Mouse (Mus musculus) gastrocnemius, adult 2 months (tissue): ENCODE measurements around the gene Gm47959. TPM values are rescaled to one million over a fixed set of nuclear protein-coding genes. Genes with fewer than 3 reads are reported as not detected.
"Not testable (repeated sequence)": the region's sequence is repeated elsewhere in the genome, so short reads cannot be mapped to it uniquely, and the experiment has no call there.

ENCODE experiments used
- DNase-seq: peaks from one replicate; pipeline ENCODE4 v3.0.0; 2022
- H3K27ac ChIP-seq: fragments of 200-600 bp; 2 replicates; pipeline ENCODE4 v1.8.1; 2022; ENCODE audit warnings: mild to moderate bottlenecking
- H3K4me3 ChIP-seq: fragments of 200-600 bp; 2 replicates; pipeline ENCODE4 v1.8.1; 2022; ENCODE audit warnings: mild to moderate bottlenecking, moderate library complexity
- CTCF ChIP-seq: fragments of 200-600 bp; IDR thresholded peaks from 2 replicates; pipeline ENCODE4 v1.8.1; 2022; ENCODE audit warnings: antibody characterized with exemption, mild to moderate bottlenecking, moderate library complexity
- intact Hi-C: fragments of 180-260 bp; cut with DNase I; formaldehyde crosslinking; loops from one replicate; pipeline ENCODE4 v1.15.1; 2025
- long read RNA-seq, 2 experiments: library from polyadenylated mRNA; stranded (forward); transcript quantifications; one replicate each; pipeline ENCODE4 v2.0.0; 2021
- total RNA-seq, 2 experiments: library from RNA; stranded (reverse); gene quantifications; 2 replicates each; pipeline ENCODE4 v1.2.3; 2021

The Gm47959 gene
- total RNA-seq, result not detected
- long read RNA-seq, experiment 1, result 0 reads
- long read RNA-seq, experiment 2, result 0 reads

DNA sequence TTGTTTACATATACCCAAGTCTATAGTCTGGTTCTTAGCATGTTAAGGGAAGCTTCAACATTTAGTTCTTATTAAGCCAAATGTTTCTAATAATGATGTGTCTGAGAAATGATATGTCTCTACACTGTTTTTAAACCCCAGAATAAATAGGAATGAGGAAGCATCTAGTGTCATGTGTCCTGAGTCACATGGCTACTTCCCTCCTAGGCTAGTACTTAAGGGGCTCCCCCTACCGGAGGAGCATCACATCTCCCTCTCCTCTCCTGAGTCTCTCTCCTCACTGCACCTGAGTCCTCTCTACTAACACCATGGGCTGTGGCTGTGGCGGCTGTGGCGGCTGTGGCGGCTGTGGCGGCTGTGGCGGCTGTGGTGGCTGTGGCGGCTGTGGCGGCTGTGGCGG, at the start of gene Gm47959:
TSS of gene Gm47959 (plus strand) at position 243 of the 400 bp plus-strand sequence.
- intact Hi-C loops, DNase-seq, H3K27ac ChIP-seq: not testable (repeated sequence)

DNA sequence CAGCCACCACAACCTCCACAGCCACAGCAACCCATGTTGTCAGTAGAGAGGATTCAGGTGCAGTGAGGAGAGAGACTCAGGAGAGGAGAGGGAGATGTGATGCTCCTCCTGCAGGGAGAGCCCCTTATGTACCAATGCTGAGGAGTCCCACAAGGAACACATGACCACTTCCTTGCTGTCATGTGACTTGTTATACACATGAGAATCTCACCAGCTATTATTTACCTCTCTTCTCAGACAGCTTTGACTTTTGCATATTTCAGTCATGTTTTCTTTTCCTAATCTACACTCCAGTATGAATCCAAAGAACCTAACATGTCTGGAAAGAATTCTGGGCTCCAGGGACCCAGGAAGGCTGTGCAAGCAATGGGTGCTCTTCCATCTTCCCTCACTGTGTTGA, 44.4 kb upstream of the Gm47959 start, which contains the start of gene Gm7544:
TSS of gene Gm7544 (minus strand) at position 101 of the 400 bp plus-strand sequence.
- DNase-seq, result not testable (repeated sequence)

More for the DNA sequence above, at the start of gene Gm47959:
- H3K4me3 ChIP-seq, result not testable (repeated sequence)

DNA sequence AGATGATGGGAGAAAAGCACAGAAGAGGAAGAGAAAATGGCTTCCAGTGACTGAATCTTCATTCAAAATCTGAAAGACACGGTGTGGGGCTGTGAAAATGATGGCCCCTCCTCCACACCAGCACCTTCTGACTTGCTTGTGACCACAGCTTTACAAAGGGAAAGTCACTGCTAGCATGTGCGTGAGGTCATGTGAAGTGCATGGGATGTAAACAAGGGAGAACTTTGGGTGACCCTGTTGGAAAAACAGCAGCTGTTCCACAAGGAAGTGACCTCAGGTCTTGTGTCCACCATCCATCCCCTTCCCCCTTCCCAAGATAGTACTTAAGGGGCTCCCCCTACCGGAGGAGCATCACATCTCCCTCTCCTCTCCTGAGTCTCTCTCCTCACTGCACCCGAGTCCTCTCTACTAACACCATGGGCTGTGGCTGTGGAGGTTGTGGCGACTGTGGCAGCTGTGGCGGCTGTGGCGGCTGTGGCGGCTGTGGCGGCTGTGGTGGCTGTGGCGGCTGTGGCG, 40.4 kb upstream of the Gm47959 start, which contains the start of gene Gm47955:
TSS of gene Gm47955 (plus strand) at position 417 of the 516 bp plus-strand sequence.
- intact Hi-C loops, result no loop called here

More for the DNA sequence above, 44.4 kb upstream of the Gm47959 start, which contains the start of gene Gm7544:
- H3K4me3 ChIP-seq, H3K27ac ChIP-seq, intact Hi-C loops: not testable (repeated sequence)

DNA sequence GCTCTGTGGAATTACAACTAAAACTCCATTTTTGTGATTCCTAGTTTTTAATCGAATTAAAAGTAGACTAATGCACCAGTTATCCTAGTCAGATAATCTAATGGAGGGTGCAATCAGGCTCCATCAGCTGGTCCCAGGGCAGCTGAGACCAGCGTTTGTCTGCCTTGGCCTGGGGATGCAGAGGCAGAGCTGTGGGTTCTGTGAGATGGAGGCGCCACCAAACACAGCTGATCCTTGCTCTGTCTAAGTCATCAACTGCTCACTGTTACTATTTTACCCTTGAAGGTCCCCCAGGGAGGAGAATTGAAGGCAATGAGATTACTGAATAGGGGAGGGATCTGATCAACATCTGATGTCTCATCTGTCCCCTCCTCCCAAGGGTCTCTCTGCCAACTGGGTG, 33.9 kb upstream of the Gm47959 start:
- no peak for DNase-seq
- Histone ChIP-seq H3K4me3 (no peak overlapping the region), H3K27ac (no peak overlapping the region)
- intact Hi-C loops, result no loop called here
- no peak for TF ChIP-seq CTCF

More for the DNA sequence above, 40.4 kb upstream of the Gm47959 start, which contains the start of gene Gm47955:
- TF ChIP-seq CTCF, result no peak
- DNase-seq, result no peak
- Histone ChIP-seq H3K4me3 (no peak within 1 kb of the TSS), H3K27ac (no peak within 1 kb of the TSS)

DNA sequence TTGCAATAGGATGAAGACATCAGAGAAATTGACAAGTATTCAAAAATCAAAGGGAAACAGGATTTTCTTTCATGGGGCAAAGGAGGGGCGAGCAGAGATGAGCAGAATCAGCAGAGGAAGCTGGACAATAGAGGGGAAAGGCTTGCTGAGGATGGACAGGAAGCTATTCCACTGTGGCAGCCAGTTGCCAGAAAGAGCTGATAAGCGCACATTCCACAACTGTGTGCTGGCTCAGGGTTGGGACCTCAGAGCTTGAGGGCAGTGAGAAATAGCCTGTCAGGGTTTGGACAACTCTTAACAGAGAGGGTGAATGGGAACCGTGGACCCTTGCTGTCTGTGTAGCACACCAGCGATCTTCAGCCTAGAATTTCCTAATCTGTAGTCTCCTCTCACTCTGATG, 28.3 kb upstream of the Gm47959 start:
- H3K4me3 ChIP-seq, result no peak overlapping the region
- no peak for DNase-seq
- intact Hi-C loops, result no loop called here
- no peak overlapping the region for H3K27ac ChIP-seq
- no peak for TF ChIP-seq CTCF

DNA sequence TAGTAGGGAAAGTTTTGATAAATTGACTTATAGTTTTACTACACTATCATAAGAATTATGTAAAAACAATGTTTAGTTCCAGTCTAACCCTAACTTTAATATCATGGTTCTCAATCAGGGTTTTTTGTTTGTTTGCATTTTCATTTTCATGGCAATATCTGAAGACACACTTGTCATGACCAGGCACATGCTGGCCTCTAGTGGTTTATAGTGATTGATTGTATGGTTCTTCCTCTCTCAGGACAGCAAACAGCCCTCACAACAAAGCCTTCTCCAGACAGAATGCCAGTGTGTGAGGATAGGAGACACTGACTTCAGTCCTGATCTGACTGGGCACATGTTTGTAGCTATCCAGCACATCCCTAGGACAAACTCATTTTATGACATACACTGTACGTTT, 27.1 kb upstream of the Gm47959 start:
- DNase-seq, result no peak
- intact Hi-C loops, result no loop called here
- TF ChIP-seq CTCF, result no peak
- H3K4me3 ChIP-seq, result no peak overlapping the region
- no peak overlapping the region for H3K27ac ChIP-seq

DNA sequence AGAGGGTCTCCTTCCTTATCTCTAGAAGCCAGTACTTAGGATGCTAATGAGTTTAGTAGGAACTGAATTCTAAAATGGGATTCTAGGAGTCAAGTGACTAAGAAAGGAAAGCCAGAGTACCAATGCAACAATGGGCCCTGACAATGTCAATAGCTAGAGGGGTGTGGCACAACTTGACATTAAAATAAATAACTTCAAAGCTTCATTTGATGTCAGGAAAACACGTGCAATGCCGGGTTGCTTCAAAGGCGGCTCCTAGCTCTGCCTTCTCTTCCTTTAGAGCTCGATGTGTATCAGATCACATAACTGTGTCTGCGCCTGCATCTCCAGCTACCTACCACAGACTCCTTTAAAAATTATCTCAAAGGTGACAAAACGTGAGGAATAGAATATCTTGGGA, 26.4 kb upstream of the Gm47959 start:
- intact Hi-C loops, result no loop called here
- no peak overlapping the region for H3K4me3 ChIP-seq
- no peak overlapping the region for H3K27ac ChIP-seq
- no peak for DNase-seq
- no peak for TF ChIP-seq CTCF

DNA sequence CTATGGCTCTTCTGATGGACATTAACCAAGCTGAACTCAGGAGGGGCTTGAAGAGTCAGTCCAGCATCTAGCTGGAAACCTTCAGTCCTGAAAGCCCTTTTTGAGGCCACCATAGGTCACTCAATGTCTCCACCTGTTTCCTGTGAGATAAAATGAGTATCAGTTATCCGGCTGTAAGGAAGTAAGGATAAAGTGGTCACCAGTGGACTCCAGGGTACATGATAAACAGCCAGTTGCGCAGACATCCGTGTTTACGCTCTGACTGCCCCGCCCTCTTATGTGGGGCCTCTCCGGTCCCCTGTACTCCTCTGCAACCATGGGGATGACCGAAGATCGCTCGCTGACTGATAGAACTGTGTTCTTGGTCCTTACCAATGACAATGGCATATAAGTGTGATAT, 26.0 kb upstream of the Gm47959 start:
- intact Hi-C loops, result no loop called here
- no peak for TF ChIP-seq CTCF
- no peak overlapping the region for H3K27ac ChIP-seq

DNA sequence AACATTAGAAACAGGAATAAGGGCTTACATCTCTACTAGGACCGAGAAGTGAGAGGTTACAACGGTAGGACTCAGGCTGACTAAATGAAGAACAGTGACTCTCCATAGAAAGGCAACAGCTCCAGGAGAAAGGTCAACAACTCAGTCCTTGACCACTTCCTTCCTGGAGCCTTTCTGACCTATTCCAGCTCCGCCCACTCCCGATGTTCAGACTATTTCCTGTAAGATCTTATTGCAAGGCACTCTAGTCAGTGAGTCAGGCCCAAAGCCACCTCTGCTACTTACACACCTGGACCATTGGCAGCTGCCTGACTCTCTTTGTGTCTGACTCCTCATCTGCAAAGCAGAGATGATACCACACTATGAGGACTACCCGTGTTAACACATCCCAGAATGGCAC, 24.6 kb upstream of the Gm47959 start:
- intact Hi-C loops, result no loop called here
- DNase-seq, result no peak
- H3K4me3 ChIP-seq, result no peak overlapping the region
- no peak for TF ChIP-seq CTCF
- H3K27ac ChIP-seq, result no peak overlapping the region

More for the DNA sequence above, 26.0 kb upstream of the Gm47959 start:
- no peak for DNase-seq
- no peak overlapping the region for H3K4me3 ChIP-seq

DNA sequence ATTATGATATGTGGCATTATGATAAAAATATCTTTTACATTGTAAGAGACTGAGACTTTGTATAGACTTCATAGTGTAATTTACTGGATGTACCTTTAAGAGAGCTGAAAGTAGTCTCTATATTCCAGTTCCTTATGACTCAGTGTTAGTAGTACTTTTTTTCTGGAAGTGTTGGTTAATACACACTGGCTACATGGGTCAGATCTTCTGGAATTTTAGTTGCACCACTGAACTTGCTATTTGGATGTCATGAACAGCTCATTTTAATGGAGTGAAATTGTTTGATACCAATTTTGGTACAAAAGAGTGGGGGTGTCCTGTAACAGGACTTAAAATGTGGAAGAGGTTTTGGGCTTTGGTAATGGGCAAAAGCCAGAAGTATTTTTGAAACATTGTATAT, 22.5 kb upstream of the Gm47959 start:
- no peak overlapping the region for H3K4me3 ChIP-seq
- no peak for DNase-seq
- intact Hi-C loops, result no loop called here
- TF ChIP-seq CTCF, result no peak
- H3K27ac ChIP-seq, result no peak overlapping the region

DNA sequence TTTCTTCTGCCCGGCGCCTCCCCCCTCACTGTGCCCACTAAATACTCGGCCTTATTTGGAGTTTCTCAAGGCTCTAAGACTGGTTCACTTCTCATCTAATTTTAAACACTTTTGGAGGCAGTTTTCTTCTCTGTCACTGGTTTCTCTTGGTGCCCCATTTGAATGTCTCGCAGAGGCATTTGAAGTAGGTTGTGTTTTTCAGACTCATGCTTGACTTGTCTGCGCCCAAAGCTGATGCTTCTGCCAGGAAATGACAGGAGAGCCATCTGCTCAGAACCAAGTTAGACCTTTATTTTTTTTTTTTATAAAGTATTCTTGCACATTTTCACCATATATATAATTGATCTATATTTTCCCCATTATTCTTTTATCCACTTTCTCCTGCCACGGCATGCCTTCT, 13.6 kb upstream of the Gm47959 start:
- intact Hi-C loops, result loop anchor here (1.0 kb wide), 1 partner anchor 199 kb away; no protein-coding TSS in a partner anchor
- Histone ChIP-seq H3K4me3 (no peak overlapping the region), H3K27ac (no peak overlapping the region)
- TF ChIP-seq CTCF, result no peak
- DNase-seq, result no peak

DNA sequence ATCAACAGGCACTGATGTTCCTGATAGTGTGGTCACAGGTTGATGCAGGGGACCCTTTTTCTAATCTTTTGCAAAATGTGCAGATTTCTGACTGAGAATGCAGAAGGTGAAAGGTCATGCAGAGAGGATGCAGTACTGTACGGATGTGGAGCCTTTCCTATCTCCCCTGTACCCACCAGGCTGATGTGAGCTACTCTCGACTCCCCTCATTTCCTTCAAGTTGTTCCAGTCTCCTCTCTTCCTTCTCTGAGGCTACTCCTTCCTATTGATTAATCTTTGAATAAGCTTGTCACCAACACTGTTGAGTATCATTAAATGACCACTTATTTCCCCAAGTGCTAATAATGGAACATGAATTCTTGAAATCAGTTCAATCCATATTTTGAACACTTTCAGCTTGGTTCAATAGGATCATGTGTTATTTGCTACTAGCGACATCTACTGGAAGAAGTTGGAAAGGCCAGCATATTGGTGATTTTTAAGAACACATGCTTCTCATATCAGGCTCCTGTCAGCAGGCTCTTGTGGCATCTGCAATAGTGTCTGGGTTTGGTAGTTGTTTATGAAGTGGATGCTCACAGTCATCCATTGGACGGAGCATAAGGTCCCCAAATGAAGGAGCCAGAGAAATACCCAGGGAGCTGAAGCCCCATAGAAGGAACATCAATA, 12.7 kb upstream of the Gm47959 start:
- intact Hi-C loops, result loop anchor here (1.0 kb wide), 1 partner anchor 200 kb away; no protein-coding TSS in a partner anchor
- no peak for DNase-seq
- TF ChIP-seq CTCF, result peak; percentile 79
- Histone ChIP-seq H3K27ac (no peak overlapping the region), H3K4me3 (no peak overlapping the region)

DNA sequence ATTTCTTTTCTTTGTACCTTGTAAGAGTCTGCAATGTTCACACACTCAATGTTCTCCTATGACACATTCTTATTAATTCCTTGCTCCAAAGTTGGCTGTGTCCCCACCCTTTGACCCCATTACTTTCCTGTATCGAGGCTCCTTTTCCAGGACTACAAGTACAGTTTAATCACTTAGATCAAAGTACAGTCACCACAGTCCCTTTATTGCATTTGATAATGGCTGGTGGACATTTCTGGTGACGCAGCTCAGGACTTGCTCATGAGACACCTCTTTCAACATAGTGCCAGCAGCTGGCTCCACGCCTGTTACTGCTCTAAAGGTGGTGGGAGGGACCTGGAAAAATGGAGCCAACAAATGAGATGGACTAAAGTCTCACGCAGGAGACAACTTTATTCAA, 9.3 kb upstream of the Gm47959 start:
- DNase-seq, result no peak
- TF ChIP-seq CTCF, result no peak
- Histone ChIP-seq H3K4me3 (no peak overlapping the region), H3K27ac (no peak overlapping the region)
- intact Hi-C loops, result no loop called here

DNA sequence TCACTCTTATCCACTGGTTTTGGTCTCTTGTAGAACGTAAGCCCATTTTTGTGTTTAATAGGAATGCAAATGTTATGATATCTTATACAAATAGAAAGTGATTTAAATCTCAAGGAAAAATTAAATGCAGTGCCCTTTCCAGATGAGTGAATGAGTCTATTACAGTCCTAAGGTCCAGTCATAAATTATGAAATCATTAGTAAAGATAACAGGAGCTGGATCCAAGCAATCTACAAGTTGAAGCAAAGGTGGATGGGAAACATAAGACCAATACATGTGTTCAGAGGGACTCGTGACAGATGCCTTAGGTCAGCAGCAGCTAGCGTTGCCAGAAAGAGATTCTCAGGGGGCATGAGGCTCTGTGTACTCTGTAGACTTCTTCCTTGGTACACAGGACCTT, 8.8 kb upstream of the Gm47959 start:
- no peak overlapping the region for H3K4me3 ChIP-seq
- no peak for TF ChIP-seq CTCF
- no peak for DNase-seq
- no peak overlapping the region for H3K27ac ChIP-seq
- intact Hi-C loops, result no loop called here
